Mouse (Mus musculus): ENCODE results near the gene Sbno2. TPM values are rescaled to one million over a fixed set of nuclear protein-coding genes. Genes with fewer than 3 reads are reported as not detected.

Gene Sbno2
- total RNA-seq, 4 experiments from 2014 or later, result 16.2 to 32.0 (median 20.3) TPM

DNA sequence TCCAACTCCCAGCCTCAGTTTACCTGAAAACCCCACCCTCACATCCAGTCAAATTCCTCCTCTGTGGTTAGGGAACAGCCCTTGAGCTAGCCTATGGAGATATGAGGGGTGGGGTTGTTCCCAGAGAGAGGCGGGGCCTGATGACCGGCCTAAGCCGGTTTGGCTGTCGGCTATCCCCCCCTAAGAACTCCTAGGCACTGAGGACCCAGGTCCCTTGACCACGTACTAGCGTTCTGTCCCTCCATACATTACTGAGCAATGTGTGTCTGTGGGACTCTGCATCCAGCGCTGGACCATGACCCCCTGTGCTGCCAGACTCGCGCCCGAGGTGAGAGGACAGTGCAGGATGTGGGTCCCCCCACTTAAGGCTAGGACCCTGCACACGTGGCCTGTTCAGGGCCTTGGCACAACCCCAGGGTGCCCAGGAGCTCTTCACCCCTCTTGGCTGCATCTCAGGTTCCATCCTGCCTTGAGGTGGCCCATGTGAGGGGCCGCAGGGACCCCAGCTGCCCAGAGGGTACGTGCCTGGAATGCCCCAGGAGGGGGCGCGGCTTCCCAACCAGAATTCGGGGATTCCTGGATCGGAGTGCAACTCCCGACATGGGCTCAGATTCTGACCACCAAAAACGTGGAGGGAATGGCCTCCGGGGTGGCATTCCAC lies 85.8 kb downstream of the Sbno2 start:
- DNase-seq (ENCODE audit: low spot score in 2 of 2), result no peak

DNA sequence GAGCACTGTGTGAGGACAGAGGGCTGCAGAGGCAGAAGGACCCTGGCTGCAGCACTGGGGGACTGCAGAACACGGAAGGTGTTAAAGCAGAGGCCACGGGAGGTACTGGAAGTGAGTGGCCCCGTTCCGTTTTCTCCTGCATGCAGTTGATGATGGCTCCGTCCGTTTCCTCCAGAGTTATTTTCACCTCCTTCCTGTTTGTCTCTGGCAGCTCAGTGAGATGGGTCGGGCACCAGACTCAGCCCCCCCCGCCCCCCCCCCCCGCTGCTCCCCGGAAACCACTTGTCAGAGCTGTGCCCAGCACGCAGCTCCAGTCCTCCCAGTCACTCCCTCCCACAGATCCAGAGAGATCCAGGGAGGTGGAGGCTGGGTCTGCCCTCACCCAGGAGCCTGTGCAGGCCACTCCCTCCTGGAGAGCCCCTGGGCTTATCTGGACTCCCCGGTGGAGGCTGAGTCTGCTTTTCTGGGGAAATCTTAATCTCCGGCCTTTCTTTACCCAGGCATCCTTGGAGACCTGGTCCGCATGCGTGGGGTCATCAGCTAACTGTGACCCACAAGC lies 86.6 kb downstream of the Sbno2 start:
- DNase-seq (ENCODE audit: low spot score in 2 of 2), result no peak

GRCm38 (mm10) chr10:80017771-80018170 lies 87.6 kb downstream of the Sbno2 start:
- no peak for DNase-seq (ENCODE audit: low spot score in 2 of 2)

DNA sequence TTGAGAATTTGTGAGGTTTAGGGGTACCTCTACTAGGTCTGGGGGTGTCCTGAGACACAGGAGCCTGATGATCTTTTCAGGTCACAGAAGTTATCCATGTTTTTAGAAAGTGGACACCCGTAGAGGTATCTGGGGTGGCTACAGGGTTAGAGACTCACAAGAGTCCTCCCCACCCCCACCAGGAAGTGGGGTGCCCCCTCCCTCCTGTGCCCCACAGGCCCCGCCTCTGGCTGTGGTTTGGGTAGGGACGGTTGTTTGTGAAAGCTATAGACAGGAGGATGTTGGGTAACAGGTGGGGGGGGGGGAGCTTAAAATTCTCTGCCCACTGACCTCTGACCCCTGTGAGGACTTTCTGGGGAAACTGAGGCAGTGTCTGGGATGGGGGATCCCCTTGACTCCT lies 88.0 kb downstream of the Sbno2 start:
- no peak for DNase-seq (ENCODE audit: low spot score in 2 of 2)

DNA sequence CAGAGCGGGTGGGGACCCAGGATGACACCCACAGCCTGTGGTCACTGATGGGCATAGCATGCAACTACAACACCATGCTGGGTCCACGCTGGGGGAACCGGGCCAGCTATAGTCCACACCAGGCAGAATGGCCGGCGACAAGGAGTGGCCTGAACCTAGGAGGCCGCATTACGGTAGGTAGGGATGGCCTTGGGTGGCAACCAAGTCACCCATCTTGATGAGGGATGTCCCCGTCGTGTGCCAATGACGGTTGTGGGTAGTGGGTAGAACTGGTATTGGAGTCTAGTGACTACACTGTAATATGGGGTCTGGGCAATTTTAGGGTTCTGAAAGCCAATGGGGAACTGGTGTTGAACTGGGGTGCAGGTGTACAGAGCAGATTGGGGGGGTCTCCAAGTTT lies 88.4 kb downstream of the Sbno2 start:
- DNase-seq (ENCODE audit: low spot score in 2 of 2), result no peak

GRCm38 (mm10) chr10:80016511-80016910 lies 88.9 kb downstream of the Sbno2 start, which contains the start of gene Arhgap45:
Gene Arhgap45, plus strand, starts transcription at chr10:80016653.
- DNase-seq (ENCODE audit: low spot score in 2 of 2), result no peak

- DNase-seq (ENCODE audit: low spot score in 2 of 2), result no peak
Measured at GRCm38 (mm10) chr10:80015583-80015982, 89.8 kb downstream of the Sbno2 start.

GRCm38 (mm10) chr10:80014484-80015290 lies 90.7 kb downstream of the Sbno2 start:
- DNase-seq (ENCODE audit: low spot score in 2 of 2), result no peak

GRCm38 (mm10) chr10:80013609-80014008 lies 91.8 kb downstream of the Sbno2 start:
- no peak for DNase-seq (ENCODE audit: low spot score in 2 of 2)

DNA sequence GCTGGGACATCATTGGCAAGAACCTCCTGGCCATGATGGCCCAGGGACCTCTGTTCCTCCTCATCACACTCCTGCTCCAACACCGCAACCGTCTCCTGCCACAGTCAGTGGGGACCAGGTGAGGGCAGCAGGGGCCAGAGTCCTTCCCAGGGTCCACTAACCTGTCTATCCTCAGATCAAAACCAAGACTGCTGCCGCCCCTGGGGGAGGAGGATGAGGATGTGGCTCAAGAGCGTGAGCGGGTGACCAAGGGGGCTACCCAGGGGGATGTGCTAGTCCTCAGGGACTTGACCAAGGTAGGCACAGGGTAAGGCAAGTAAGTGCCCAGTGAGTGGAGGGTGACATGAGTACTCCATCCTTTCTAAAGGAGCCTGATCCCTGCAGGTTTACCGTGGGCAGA lies 93.6 kb downstream of the Sbno2 start:
- DNase-seq (ENCODE audit: low spot score in 2 of 2), result no peak

Other genes starting within 250 kb of the Sbno2 start
- 1 to 10 TPM; 2.4 to 3.2 (median 2.7) TPM for gene Prtn3, start 231.1 kb downstream of the Sbno2 start, total RNA-seq (2022)
- gene Plppr3, start 230.9 kb downstream of the Sbno2 start, total RNA-seq (2022), result 10 to 100 TPM; 49.7 to 56.0 (median 52.7) TPM
- gene Elane, start 219.3 kb downstream of the Sbno2 start, total RNA-seq (2022), result not detected
- not detected for gene Cfd, start 214.7 kb downstream of the Sbno2 start, total RNA-seq (2022)
- 10 to 100 TPM; 51.9 to 68.0 (median 61.4) TPM for gene Med16, start 196.6 kb downstream of the Sbno2 start, total RNA-seq (2022)
- not detected for gene Gm26602, start 194.7 kb downstream of the Sbno2 start, total RNA-seq (2022)
- gene Kiss1r, start 188.6 kb downstream of the Sbno2 start, total RNA-seq (2022), result 1 to 10 TPM; 5.8 to 8.3 (median 6.4) TPM
- gene R3hdm4, start 184.4 kb downstream of the Sbno2 start, total RNA-seq (2022), result 100 to 1,000 TPM; 312 to 357 (median 346) TPM
- 1 to 10 TPM; 5.0 to 7.8 (median 7.5) TPM for gene Arid3a, start 178.5 kb downstream of the Sbno2 start, total RNA-seq (2022)
- 10 to 100 TPM; 38.5 to 48.2 (median 44.6) TPM for gene Wdr18, start 145.4 kb downstream of the Sbno2 start, total RNA-seq (2022)
- under 1 TPM; 0.23 to 0.30 (median 0.24) TPM for gene Grin3b, start 134.9 kb downstream of the Sbno2 start, total RNA-seq (2022)
- 100 to 1,000 TPM; 105 to 117 (median 113) TPM for gene Tmem259, start 121.2 kb downstream of the Sbno2 start, total RNA-seq (2022)
- 1 to 10 TPM; 5.4 to 6.7 (median 6.3) TPM for gene Cnn2, start 117.0 kb downstream of the Sbno2 start, total RNA-seq (2022)
- 10 to 100 TPM; 11.0 to 12.3 (median 12.0) TPM for gene Abca7, start 109.1 kb downstream of the Sbno2 start, total RNA-seq (2022)
- 1 to 10 TPM; 3.6 to 9.6 (median 6.0) TPM for gene Arhgap45, start 88.9 kb downstream of the Sbno2 start, total RNA-seq (2022)
- gene Polr2e, start 65.8 kb downstream of the Sbno2 start, total RNA-seq (2022), result 10 to 100 TPM; 64.7 to 80.4 (median 72.9) TPM
- gene Gpx4, start 58.4 kb downstream of the Sbno2 start, total RNA-seq (2022), result 100 to 1,000 TPM; 472 to 551 (median 538) TPM
- 100 to 1,000 TPM; 102 to 111 (median 109) TPM for gene Stk11, start 10.2 kb upstream of the Sbno2 start, total RNA-seq (2022)
- gene Atp5d, start 33.1 kb upstream of the Sbno2 start, total RNA-seq (2022), result 100 to 1,000 TPM; 306 to 342 (median 330) TPM
- 100 to 1,000 TPM; 328 to 363 (median 358) TPM for gene Cbarp, start 35.3 kb upstream of the Sbno2 start, total RNA-seq (2022)
- gene Midn, start 42.7 kb upstream of the Sbno2 start, total RNA-seq (2022), result 10 to 100 TPM; 48.5 to 76.4 (median 64.1) TPM
- 100 to 1,000 TPM; 124 to 159 (median 143) TPM for gene Cirbp, start 60.4 kb upstream of the Sbno2 start, total RNA-seq (2022)
- gene 1600002K03Rik, start 67.4 kb upstream of the Sbno2 start, total RNA-seq (2022), result 1 to 10 TPM; 4.1 to 6.0 (median 5.5) TPM
- gene Efna2, start 73.9 kb upstream of the Sbno2 start, total RNA-seq (2022), result 1 to 10 TPM; 6.8 to 9.1 (median 7.7) TPM
- gene Mum1, start 120.9 kb upstream of the Sbno2 start, total RNA-seq (2022), result 10 to 100 TPM; 41.9 to 51.7 (median 44.1) TPM
- gene Ndufs7, start 143.6 kb upstream of the Sbno2 start, total RNA-seq (2022), result 100 to 1,000 TPM; 214 to 225 (median 218) TPM
- gene Gamt, start 155.4 kb upstream of the Sbno2 start, total RNA-seq (2022), result 10 to 100 TPM; 28.8 to 33.6 (median 31.1) TPM
- gene Dazap1, start 155.9 kb upstream of the Sbno2 start, total RNA-seq (2022), result 10 to 100 TPM; 76.4 to 90.1 (median 83.5) TPM
- gene Rps15, start 186.9 kb upstream of the Sbno2 start, total RNA-seq (2022), result 1,000 to 10,000 TPM in 1 of 4 experiments, 100 to 1,000 TPM in 3; 922 to 1,007 (median 961) TPM
- 100 to 1,000 TPM; 107 to 125 (median 116) TPM for gene Apc2, start 190.4 kb upstream of the Sbno2 start, total RNA-seq (2022)
- gene 2310011J03Rik, start 215.0 kb upstream of the Sbno2 start, total RNA-seq (2022), result 10 to 100 TPM; 25.7 to 29.0 (median 27.3) TPM
- 10 to 100 TPM in 1 of 4 experiments, 1 to 10 TPM in 3; 6.7 to 10.2 (median 8.3) TPM for gene Pcsk4, start 223.9 kb upstream of the Sbno2 start, total RNA-seq (2022)
- 10 to 100 TPM; 12.0 to 14.8 (median 13.6) TPM for gene Reep6, start 224.4 kb upstream of the Sbno2 start, total RNA-seq (2022)
- gene Adamtsl5, start 242.8 kb upstream of the Sbno2 start, total RNA-seq (2022), result 10 to 100 TPM; 10.7 to 12.1 (median 11.5) TPM